Mouse (Mus musculus) hindbrain, embryonic 16.5 days (tissue): Measurements from ENCODE around the gene Actl10. TPM values are rescaled to one million over a fixed set of nuclear protein-coding genes. Genes with fewer than 3 reads are reported as not detected.

ENCODE experiments used
- ATAC-seq: fragments of 200-750 bp; cut with Nextera tagmentation; 2 replicates; pipeline ENCODE4 v1.8.0; 2017; ENCODE audit warnings: moderate TSS enrichment, moderate library complexity
- H3K27ac ChIP-seq: fragments of 300-500 bp; sonication (generic); 2 replicates; pipeline ENCODE4 v1.5.1; 2014; ENCODE audit warnings: low read depth, mild to moderate bottlenecking, control low read depth, low read length, moderate library complexity
- H3K27me3 ChIP-seq: fragments of 300-500 bp; sonication (generic); replicated peaks from 2 replicates; pipeline ENCODE4 v1.6.1; 2014; ENCODE audit warnings: low read length; ENCODE audit not compliant: control insufficient read depth, insufficient read depth
- H3K36me3 ChIP-seq: fragments of 300-500 bp; sonication (generic); 2 replicates; pipeline ENCODE4 v1.6.1; 2014; ENCODE audit warnings: mild to moderate bottlenecking, low read length, moderate library complexity, mixed read lengths; ENCODE audit not compliant: control insufficient read depth, insufficient read depth
- H3K4me1 ChIP-seq: fragments of 300-500 bp; sonication (generic); 2 replicates; pipeline ENCODE4 v1.6.1; 2014; ENCODE audit warnings: low read depth, low read length; ENCODE audit not compliant: control insufficient read depth, insufficient read depth
- H3K4me2 ChIP-seq: fragments of 300-500 bp; sonication (generic); 2 replicates; pipeline ENCODE4 v1.6.1; 2014; ENCODE audit warnings: mild to moderate bottlenecking, low read length, control low read depth, moderate library complexity
- H3K4me3 ChIP-seq: fragments of 300-500 bp; sonication (generic); 2 replicates; pipeline ENCODE4 v1.5.1; 2014; ENCODE audit warnings: mild to moderate bottlenecking, low read length, control low read depth, moderate library complexity
- H3K9ac ChIP-seq: fragments of 300-500 bp; sonication (generic); 2 replicates; pipeline ENCODE4 v1.6.1; 2014; ENCODE audit warnings: low read depth, mild to moderate bottlenecking, control low read depth, low read length, moderate library complexity
- H3K9me3 ChIP-seq: fragments of 300-500 bp; sonication (generic); 2 replicates; pipeline ENCODE4 v1.6.1; 2014; ENCODE audit warnings: mild to moderate bottlenecking, low read length, moderate library complexity; ENCODE audit not compliant: control insufficient read depth
- WGBS: fragments of 180-500 bp; shearing (Covaris S2); extraction: QIAGEN DNeasy Blood & Tissue Kit; methylation state at CpG from one replicate; pipeline ENCODE4 v1.1.7; 2014; 5-methylcytosine and 5-hydroxymethylcytosine counted together
- polyA plus RNA-seq: library from polyadenylated mRNA; unstranded; fragments of >200 nt; fragmentation: Nextera tagmentation; extraction: Ambion mirVana; gene quantifications from 2 replicates; pipeline ENCODE4 v1.2.1, GENCODE M21; 2015

Gene Actl10
- polyA plus RNA-seq, 1 experiment from 2014 or later, result 0.50 TPM

DNA sequence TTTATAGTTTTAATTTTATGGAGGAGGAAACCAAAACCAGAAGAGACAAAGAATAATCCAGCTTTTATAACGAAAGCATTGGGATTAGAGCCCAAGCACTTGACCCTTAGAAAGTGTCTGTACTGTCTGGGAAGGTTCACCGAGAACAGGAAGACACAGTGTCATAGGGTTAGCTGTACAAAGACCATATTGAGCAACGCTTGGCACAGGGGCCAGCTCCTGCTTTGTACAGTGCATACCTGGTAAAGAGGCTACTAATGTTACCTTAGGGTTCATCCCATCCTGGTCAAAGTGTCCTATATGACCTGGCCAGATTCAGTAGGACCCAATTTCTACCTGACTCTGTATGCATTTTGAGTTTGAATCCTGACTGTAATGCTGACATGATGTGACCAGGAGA is 49.7 kb downstream of the Actl10 start:
- H3K4me1 ChIP-seq, result peaks cover 6% of the 10 kb centered on the region
- no peak overlapping the region for H3K9ac ChIP-seq
- H3K36me3 ChIP-seq, result no peaks in the 10 kb centered on the region
- no peak overlapping the region for H3K4me2 ChIP-seq
- no peak overlapping the region for H3K4me3 ChIP-seq
- H3K27ac ChIP-seq, result no peak overlapping the region
- no peak for ATAC-seq
- 71% methylated on average over 3 of the region's 3 CpGs for WGBS
- H3K27me3 ChIP-seq, result no peaks in the 10 kb centered on the region
- H3K9me3 ChIP-seq, result no peaks in the 10 kb centered on the region

Other genes with a start within 250 kb of the Actl10 start
- not detected in 2 replicates for gene Bpifb9b, start 244.5 kb upstream of the Actl10 start, polyA plus RNA-seq
- gene Cdk5rap1, start 178.8 kb upstream of the Actl10 start, polyA plus RNA-seq, result 13.4 and 15.9 TPM in 2 replicates
- 14.0 and 15.1 TPM in 2 replicates for gene Snta1, start 143.7 kb upstream of the Actl10 start, polyA plus RNA-seq
- 39.8 and 50.9 TPM in 2 replicates for gene Cbfa2t2, start 115.3 kb upstream of the Actl10 start, polyA plus RNA-seq
- gene 1700003F12Rik, start 4.7 kb upstream of the Actl10 start, polyA plus RNA-seq, result 2.4 and 2.5 TPM in 2 replicates
- 21.6 and 25.7 TPM in 2 replicates for gene Necab3, start 7.1 kb downstream of the Actl10 start, polyA plus RNA-seq
- 5.0 and 8.0 TPM in 2 replicates for gene E2f1, start 18.1 kb downstream of the Actl10 start, polyA plus RNA-seq
- 18.7 and 20.6 TPM in 2 replicates for gene Pxmp4, start 51.9 kb downstream of the Actl10 start, polyA plus RNA-seq
- gene Zfp341, start 61.5 kb downstream of the Actl10 start, polyA plus RNA-seq, result 2.0 and 2.3 TPM in 2 replicates
- 0.35 and 0.82 TPM in 2 replicates for gene 4930519P11Rik, start 61.7 kb downstream of the Actl10 start, polyA plus RNA-seq
- gene Chmp4b, start 99.9 kb downstream of the Actl10 start, polyA plus RNA-seq, result 23.0 and 32.2 TPM in 2 replicates
- not detected in 2 replicates for gene Gm14214, start 218.3 kb downstream of the Actl10 start, polyA plus RNA-seq
- 22.8 and 23.4 TPM in 2 replicates for gene Raly, start 239.3 kb downstream of the Actl10 start, polyA plus RNA-seq
- 1.0 and 1.1 TPM in 2 replicates for gene a, start 239.6 kb downstream of the Actl10 start, polyA plus RNA-seq